Mouse (Mus musculus): ENCODE measurements around the gene Emc10.

Gene Emc10

DNA sequence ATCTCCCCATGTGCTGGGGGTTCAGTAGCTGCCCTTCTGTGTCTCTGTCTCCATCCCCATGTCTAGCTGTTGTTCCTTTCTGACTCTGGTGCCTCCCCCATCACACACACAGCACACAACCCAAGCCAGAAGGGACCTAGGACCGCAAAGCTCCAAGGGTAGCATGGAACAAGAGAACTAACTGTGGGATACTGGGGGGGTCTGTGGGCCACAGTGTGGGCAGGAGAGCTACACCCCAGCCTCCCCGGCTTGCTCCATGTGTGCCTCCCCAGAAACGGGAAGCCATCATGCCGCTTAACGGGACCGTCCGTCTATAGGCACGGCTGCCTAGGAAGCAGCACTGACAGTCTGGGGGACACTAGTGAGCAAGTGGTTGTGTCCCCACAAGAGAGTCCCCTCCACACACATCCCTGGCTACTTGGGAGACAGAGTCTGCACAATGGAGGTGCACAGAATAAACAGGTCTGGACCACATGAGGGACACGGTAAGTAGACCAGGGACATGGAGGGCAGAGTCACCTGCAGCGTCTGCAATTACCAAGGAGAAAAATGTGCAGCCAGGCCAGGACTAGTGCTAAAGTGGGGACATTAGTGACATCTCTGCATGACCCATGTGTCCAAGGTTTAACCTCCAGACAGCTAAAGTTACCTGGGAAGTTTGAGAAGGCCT lies 32.6 kb downstream of the Emc10 start:
- no peak for ATAC-seq (ENCODE audit: low TSS enrichment)

DNA sequence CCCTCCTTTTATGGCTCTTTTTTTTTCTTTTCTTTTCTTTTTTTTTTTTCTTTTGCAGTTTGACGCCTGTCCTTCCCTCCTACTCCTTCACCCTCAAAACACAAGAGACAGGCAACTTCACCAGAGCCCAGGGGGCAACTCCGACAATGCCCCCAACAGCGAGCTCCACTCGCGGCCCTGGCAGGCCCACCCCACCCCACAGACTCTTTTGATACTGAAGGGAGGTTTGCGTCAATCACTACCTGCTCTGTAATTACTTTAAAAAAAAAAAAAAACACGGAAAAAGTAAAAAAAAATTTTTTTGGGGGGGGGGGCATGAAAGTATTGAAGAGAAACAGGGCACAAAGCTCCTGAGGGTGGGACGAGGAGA lies 33.3 kb downstream of the Emc10 start:
- no peak for ATAC-seq (ENCODE audit: low TSS enrichment)

DNA sequence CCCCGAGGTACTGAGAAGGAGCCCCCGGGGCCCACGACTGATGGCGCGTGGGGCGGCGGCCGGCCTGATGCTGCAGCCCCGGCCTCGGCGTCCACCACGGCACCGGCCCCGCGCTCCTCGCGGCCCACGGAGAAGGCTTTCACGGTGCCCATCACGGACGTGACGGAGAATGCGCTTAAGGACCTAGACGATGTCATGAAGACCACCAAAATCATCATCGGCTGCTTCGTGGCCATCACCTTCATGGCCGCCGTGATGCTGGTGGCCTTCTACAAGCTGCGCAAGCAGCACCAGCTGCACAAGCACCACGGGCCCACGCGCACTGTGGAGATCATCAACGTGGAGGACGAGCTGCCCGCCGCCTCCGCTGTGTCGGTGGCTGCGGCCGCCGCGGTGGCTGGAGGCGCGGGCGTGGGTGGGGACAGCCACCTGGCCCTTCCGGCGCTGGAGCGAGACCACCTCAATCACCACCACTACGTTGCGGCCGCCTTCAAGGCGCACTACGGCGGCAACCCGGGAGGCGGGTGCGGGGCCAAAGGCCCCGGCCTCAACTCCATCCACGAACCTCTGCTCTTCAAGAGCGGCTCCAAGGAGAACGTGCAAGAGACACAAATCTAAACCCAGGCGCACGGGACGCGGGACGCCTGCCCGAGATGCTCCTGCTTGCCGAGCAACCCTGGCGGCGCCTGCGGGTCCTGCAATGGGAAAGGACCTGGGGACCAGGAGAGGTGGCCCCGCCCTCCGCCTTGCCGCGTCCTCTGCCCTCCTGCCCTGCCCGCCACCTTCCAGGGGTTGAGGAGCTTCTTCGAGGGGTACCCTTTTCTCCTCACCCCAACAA lies 33.9 kb downstream of the Emc10 start:
- no peak for ATAC-seq (ENCODE audit: low TSS enrichment)

DNA sequence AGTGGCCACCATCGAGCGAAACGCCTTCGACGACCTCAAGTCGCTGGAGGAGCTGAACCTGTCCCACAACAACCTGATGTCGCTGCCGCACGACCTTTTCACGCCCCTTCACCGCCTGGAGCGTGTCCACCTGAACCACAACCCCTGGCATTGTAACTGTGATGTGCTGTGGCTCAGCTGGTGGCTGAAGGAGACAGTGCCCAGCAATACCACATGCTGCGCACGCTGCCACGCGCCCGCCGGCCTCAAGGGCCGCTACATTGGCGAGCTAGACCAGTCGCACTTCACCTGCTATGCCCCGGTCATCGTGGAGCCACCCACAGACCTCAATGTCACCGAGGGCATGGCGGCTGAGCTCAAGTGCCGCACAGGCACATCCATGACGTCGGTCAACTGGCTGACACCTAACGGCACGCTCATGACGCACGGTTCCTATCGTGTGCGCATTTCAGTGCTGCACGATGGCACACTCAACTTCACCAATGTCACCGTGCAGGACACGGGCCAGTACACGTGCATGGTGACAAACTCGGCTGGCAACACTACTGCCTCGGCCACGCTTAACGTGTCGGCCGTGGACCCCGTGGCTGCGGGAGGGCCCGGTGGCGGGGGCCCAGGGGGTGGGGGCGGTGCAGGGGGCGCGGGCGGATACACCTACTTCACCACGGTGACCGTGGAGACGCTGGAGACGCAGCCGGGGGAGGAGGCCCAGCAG lies 34.7 kb downstream of the Emc10 start:
- no peak for ATAC-seq (ENCODE audit: low TSS enrichment)

DNA sequence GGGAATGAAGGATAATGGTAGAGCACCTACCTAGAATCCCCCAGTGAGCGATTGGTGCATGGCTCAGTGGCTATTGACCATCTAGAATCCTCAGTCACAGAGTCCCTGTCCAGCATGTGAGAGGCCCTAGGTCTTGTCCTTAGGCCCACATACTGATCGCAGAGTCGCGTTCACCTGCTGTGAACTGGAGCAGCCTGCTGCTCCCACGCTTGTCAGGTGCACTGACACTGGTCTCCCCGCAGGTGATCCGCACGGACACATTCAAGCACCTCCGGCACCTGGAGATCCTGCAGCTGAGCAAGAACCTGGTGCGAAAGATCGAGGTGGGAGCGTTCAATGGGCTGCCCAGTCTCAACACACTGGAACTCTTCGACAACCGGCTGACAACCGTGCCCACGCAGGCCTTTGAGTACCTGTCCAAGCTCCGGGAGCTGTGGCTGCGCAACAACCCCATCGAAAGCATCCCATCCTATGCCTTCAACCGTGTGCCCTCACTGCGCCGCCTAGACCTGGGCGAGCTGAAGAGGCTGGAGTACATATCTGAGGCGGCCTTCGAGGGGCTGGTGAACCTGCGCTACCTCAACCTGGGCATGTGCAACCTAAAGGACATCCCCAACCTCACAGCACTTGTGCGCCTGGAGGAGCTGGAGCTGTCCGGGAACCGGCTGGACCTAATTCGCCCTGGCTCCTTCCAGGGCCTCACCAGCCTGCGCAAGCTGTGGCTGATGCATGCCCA lies 35.4 kb downstream of the Emc10 start:
- no peak for ATAC-seq (ENCODE audit: low TSS enrichment)

DNA sequence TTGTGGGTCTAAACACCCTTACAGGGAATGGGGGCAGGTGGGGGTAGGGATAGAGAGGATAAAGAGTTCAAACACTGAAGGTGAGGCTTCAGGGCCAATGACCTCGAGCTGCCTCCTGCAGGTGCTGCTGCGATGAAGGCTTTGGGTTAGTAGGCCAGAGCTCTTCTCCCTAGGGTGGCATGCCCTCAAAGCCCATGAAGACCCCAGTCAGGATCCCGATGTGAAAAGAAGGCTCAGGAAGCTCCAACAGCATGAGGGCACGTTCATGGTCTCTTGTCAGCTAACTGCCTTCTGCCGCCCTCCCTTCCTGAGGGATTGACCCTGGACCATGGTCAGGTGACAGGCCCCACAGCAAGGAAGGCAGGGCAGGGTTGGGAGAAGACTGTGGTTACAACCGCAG lies 36.3 kb downstream of the Emc10 start:
- no peak for ATAC-seq (ENCODE audit: low TSS enrichment)

DNA sequence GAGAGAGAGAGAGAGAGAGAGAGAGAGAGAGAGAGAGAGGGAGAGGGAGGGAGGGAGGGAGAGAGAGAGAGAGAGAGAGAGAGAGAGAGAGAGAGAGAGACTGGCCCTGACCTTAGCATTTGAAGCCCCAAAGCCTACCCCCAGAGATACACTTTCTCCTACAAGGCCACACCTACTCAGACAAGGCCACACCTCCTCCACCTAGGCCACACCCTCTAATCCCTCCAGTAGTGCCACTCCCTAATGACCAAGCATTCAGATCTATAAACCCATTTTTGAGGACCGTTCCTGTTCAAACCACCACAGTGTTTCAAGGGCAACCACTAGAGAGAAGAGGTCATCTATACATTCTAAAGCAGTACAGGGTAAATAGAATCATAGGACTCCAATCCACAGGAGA lies 40.0 kb downstream of the Emc10 start:
- ATAC-seq (ENCODE audit: low TSS enrichment) = no peak

DNA sequence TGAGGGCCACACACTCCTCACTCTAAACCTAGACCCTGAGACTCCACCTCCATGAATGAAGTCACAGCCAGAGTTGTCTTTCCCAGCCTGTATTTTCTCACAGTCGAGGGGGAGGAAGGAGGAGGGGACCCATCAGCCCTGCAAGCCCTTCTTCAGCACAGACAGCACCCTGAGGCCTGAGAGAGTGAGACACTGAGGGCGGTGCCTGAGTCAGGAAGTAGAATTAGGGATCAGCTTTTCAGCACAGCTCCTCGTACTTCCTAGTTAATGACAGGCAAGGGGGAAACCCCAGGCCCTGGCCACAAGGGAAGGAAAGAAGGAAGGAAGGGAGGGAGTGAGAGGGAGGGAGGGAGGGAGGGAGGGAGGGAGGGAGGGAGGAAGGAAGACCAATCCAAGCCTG lies 43.1 kb downstream of the Emc10 start:
- ATAC-seq (ENCODE audit: low TSS enrichment) = no peak

DNA sequence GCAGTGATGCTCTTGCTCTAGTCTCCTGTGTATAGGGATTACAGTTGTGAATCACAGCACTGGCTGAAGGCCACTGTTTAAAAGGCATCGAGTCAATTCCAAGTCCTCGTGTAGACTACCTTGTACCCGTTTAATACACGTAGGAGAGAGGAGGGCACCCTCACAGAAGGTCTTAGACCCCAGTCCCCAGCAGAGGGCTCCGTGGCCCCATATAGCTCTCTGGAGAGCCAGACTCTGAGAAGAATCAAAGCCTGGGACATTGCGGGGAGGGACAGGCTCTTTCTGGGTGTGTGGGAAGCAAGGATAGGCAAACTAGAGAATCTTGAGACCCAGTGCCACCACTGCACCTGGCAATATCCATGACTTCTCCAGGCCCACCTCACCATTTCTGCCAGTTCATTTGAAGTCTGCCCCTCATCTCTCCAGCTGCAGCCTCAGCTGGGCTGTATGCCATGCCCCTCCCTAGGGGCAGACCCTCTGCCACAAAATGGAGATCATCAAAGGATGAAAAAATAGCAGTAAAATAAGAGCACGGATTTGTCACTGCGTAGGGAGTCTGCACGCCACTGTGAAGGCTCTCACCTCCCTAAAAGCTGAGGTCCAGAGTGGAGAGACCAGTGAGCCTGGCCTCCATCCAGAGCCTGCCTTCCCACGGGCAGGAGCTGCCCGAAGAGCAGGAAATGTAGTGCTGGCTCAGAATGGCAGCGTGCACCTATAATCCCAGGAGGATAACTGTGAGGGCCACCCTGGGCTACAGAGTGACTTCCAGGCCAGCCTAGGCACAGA lies 50.1 kb downstream of the Emc10 start:
- ATAC-seq (ENCODE audit: low TSS enrichment) = 0 out of 2 replicates have a peak, but pooled peaks have one; percentile 5

DNA sequence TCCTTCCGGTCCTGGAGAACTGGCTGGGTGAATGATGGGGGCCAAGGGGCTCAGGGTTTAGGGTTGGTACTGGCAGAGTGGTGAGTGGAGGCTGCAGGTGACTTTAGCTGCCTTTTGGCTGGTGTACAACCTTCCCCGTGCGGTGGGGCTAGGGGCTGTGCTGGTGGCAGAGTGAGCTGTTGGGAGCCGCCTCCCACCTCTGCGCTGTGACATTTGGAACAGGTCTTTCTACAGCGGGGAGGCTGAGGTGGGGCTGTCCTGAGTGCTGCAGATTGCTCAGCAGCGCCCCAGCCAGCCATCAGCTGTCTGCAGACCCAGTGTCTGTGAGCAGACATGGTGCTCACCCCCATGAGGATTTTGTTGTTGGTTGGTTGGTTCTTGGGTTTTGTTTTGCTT lies 50.8 kb downstream of the Emc10 start:
- no peak for ATAC-seq (ENCODE audit: low TSS enrichment)

DNA sequence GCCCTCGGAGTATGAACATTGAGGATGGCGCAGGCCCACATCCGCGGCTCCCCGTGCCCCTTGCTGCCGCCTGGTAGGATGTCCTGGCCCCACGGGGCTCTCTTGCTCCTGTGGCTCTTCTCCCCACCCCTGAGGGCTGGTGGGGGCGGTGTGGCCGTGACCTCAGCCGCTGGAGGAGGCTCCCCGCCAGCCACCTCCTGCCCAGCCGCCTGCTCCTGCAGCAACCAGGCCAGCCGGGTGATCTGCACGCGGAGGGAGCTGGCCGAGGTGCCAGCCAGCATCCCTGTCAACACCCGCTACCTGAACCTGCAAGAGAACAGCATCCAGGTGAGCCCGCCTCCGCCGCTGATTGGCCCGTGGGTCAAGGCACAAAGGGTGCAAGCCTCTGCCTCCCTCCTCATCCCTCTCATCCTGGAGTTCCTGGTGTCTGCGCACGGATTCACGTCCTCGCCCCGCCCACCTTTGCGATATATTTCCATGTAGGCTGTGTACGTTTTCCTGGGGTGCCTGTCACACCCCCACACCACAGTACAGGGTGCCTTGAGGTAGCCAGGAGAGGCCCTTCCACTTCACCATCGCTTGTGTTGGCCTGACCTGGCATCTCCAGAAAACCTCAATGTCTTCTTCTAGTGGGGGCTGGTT lies 51.3 kb downstream of the Emc10 start:
- ATAC-seq (ENCODE audit: low TSS enrichment) = no peak

DNA sequence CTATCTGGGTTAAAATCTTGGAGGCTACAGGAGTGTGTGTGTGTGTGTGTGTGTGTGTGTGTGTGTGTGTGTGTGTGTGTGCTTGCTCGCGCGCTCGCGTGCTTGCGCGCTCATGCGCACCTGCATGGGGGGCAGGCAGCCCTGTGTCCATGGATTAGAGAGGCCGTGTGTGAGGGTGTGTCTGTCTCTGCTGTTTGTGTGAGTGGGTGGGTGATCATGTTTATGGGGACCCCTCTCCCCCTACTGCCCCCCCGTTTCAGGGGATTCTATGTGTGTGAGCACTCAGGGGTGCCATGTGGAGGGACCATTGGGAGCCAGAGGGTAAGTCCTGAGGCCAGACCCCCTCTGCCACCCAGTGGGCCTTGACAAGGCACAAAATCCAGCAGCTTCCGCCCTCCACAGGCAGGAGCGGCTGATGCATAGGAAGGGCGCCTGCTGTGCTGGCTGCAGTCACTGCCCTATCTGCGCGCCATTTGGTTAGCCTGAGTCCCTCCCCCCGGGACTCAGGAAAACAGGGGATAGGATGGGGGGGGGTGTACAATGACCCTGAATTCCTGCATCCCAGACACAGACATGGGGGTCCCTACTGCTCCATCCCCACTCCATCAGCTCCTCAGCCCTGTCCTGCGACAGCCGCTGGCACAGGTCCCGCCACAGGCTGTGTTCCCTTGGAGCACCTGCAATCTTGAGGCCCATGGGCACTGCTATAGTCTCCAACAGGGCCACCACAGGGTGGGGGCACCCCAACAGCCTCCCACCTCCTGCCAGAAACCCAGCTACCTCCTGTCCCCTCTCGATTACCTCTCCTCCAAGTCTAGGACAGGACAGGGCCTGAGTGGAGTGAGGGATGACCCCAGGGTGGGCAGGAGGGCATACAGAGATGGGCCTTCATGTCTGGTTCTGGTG lies 52.8 kb downstream of the Emc10 start:
- ATAC-seq (ENCODE audit: low TSS enrichment) = 0 out of 2 replicates have a peak, but pooled peaks have one; percentile 21

DNA sequence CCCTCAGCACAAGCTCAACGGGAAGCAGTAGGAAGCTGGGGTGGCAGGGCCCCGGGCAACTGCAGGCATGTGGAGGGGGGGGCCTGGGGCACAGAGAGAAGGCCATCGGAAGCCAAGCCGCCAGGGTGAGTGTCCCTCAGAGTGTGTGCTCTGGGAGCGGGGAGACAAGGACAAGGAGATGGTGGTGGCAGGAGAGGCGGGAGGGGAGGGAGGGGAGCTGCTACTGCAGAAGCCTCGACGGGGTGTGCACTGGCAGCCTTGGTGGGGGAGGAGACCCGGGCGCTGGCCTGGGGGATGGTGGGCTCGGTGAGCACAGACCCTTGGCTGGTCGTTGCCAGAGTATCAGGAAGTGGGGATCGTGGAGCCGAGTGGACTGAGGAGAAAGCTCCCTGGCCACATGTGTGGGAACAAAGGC lies 53.9 kb downstream of the Emc10 start:
- ATAC-seq (ENCODE audit: low TSS enrichment) = no peak

DNA sequence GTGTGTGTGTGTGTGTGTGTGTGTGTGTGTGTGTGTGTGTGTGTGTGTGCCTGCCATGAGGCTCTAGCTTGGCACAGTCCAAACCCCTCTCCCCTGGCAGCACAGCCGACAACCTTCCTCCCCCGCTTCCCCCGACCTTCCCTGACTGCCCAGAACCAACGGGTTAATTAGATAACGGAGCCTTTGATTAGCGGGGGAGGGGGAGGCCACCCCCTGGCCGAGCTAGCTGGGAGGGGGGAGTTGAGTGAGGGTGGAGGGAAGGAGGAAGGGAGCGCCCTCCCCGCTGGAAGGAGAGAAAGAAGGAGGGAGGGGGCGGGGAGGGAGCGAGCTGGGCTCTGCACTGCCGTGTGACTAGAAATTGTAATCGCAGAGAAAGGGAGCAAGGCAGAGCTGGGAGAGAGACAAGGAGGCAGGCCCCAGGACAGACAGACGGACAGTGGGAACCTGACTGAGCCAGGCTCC lies 54.6 kb downstream of the Emc10 start:
- peak; percentile 51 for ATAC-seq (ENCODE audit: low TSS enrichment)

DNA sequence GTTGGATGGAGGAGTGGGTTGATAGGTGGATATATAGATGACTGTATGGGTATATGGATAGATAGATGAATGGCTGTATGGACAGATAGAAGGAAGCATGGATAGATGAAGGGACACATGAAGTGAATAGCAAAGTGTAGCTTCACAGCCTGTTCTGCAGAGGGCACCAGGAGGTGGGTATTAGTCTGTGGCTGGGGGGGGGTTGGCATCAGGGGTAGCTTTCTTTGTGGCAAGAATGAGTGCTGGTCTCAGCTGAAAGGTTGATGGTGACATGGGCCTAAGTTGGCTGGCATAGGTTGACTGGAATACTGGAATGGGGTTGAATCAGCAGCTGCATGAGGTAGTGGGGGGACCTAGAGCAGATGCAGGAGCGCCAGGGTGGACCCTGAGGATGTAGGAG lies 55.1 kb downstream of the Emc10 start:
- 0 out of 2 replicates have a peak, but pooled peaks have one; percentile 6 for ATAC-seq (ENCODE audit: low TSS enrichment)

DNA sequence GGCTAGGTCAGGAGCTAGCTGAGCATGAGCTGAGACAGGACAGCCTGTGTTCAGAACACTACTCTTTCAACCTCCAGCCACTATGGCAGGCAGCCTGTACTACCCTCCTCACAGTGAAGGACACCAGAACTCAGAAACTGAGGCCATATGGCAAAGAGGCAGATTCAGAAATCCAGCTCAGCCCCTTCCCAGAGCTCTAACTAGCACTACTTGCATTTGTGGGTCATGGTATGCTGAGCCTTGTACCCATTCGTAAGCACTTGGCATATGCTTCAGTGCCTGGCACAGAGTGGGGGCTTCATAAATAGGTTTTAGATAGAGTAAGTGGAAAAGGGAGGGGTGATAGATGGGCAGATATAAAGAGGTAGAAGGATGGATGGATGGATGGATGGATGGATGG lies 55.9 kb downstream of the Emc10 start:
- ATAC-seq (ENCODE audit: low TSS enrichment) = no peak
